Mouse (Mus musculus) cerebellum, postnatal 4 days (tissue): ENCODE measurements around the gene Gabarapl1.

ENCODE experiments used
- DNase-seq, 2 experiments: peaks; one replicate each; pipeline ENCODE4 v3.0.0; 2022; ENCODE audit warnings: low spot score in 2 of 2, mixed read lengths in 1 of 2

The Gabarapl1 gene

GRCm38 (mm10) chr6:129535723-129536122 is 2.8 kb downstream of the Gabarapl1 start:
- DNase-seq: no peak

GRCm38 (mm10) chr6:129538555-129538954 is 5.6 kb downstream of the Gabarapl1 start:
- no peak for DNase-seq

DNA sequence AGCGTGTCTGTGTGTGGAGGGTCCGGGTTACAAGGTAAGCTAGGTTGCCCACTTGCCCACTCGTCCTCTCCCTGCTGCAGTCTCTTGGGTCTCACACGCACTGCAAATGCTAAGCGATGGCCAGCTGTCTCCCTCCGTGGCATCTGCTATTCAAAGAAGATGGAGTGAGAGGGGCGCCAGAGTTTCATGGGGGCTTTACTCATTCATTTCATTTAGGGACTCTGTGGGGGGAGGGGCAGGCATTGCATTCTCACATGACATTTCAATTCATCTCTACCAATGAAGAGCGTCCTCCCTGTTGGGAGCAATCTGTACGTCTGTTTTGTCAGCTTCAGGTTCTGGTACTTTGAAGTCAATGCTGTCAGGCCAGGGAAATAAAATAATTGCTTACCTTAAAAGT is 9.0 kb downstream of the Gabarapl1 start:
- no peak for DNase-seq

- DNase-seq: no peak
Measured at GRCm38 (mm10) chr6:129542540-129542939, 9.6 kb downstream of the Gabarapl1 start.

DNA sequence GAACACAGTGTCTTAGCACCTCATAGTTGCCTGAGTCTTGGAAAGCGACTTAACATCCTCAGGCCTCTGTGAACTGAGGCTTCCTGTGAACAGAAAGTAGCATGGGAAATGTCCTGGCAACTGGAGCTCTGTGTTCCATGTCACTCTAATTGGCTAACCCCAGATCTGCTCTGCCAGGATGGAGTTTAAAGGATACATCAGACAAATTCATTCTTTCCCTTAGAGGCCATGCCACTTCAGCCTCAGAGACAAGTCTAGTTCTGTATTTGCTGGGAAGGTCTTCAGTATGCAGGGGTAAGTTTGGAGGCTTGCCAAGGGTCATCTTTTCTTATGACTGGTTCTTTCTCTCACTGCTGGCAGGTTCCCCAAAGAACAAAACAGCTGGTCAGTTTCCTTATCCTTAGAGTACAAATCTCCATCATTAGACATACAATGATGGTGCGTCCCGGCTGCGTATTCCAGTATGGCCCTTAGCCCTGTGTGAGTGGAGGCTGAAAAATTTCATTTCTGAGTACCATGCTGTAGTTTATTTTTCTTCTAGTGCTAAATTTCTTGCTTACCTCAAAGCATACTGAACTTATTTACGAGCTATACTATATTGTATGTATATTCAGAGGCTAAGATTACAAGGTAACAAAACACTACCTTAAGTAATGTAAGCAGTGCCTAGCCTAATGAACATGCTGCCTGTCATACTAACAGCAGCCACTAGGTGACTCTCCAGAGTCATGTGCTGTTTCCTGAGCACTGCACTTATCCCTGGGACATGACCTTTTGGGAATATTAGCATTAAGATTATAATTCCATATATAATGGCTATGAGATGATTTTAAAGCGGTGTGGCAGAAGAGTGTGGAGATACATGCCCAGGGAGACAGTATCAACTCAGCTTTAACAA is 11.0 kb downstream of the Gabarapl1 start:
- peak; percentile 57 to 72 for DNase-seq

DNA sequence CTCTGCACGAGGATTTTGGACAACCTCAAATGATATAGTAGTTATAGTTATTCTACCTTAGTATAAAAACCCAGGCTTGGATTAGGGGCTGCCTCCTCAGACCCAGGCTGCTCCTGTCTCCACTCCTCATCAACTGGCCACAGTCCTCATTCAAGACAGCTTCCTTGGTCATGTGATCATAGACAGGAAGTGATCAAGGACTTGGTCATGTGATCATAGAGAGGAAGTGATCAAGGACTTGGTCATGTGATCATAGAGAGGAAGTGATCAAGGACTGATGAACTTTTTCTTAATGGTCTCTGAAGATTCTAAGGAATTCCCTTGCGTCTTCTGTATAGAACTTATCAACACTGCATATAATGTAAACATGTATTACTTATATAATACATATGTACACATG is 14.3 kb downstream of the Gabarapl1 start:
- DNase-seq: no peak

DNA sequence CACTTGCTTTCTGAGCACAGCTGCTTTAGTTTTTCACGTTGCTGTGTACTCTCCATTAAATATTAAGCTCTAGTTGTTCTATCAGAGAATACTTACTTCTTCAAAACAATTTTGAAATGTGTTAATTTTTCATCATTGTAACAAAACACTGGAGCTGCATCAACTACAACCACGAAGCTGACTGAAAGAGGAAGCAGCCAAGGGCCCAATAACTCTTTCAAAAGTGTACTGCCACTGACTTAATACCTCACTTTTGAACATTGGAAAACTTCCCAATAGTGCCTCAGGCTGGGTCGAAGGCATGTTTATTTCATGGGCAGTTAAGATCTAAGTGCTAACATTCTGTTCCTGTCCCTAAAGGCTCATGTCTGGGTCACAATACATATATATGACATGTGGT is 15.0 kb downstream of the Gabarapl1 start:
- no peak for DNase-seq

DNA sequence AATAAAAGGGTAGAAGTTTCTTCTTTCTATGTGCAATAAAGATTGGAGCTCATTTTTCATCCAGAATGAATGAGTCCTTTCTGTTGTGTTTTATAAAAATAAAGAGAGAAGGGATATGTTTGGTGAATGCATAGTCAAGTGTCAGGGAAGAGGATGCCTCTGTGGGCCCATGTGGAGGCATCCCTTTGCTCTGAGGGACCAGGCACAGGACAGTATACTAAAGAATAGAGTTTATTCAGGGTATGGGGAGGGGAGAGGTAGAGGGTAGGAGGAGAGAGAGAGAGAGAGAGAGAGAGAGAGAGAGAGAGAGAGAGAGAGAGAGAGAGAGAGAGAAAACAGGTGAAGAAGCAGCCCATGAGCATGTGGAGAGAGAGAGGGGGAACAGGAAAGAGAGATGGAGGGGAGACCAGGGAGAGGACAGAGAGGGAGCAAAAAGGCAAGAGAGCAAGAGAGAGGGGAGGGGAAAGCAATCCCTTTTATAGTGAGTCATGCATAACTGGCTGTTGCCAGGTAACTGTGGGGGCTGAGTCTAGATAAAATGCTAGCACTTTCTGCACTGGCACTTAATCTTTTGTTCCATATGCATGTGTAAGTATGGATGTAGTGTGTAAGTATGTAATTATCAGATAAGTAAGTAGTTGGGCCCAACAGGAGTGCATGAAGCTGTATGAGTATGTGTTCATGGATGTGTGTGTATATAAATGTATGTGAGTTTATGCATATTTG is 24.5 kb downstream of the Gabarapl1 start:
- DNase-seq: no peak

DNA sequence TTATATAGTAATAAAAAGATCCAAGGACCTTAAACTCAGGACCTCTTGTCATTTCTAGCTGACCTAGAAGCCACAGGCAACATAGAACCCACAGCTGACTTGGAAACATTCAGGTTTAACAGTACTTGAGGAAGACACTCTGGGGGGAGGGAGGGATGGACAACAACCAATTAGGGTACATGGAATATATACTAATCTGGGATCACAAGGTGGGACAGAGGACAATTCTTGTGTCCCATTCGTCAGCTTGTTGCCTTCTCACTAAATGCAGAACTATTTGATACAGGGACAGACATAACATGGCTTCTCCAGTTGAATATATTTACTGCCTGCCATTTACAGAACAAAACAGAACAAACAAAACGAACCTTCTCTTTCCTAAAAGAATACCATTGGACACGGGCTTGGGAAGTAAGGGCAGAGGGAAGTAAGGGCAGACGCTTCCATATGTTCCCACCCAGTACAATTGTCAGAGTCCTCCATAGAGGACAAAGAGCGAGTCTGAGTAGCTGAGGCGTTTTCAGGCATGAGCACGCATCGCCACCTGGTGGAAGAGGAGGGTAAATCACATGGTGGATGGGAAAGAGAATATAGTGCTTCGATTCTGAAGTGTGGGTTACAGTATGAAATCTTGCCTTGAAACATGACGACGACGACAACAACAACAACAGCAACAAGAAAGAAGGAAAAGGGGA is 26.1 kb downstream of the Gabarapl1 start:
- DNase-seq: peak; percentile 55 to 76

DNA sequence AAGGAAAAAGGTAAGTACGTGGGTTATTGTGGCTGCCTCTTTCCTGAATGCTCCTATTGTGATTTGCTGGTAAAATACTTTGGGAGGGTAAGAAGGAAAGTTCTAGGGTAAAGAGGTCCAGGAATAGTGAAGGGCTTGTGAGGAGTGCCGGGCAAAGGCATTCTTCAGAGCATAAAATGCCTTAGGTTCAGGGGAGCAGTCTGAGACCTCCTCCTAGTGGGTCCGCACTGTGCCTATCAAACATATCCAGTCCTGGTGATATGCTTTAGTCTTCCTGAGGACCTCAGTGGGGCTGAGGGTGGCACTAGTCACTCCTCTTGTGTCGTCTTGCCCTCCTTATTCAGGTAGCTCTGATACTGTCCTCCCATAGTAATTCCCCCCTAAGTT is 26.7 kb downstream of the Gabarapl1 start:
- no peak for DNase-seq

DNA sequence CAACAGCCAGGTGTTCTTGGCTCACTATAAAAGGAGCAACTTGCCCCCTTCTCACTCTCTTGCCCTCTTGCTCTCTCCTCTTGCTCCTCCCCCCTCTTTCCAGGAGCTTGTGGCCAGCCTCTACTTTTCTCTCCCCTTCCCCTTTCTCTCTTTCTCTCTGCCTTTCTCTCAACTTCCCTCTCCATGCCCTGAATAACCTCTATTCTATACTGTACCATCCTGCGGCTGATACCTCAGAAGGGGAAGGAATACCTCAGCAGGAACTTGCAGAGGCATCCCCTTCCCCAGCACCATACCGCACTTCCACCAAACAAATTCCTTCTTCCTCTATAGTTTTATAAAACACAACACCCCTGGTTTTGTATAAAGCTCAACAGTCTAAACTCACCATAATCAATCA is 32.3 kb downstream of the Gabarapl1 start:
- DNase-seq: no peak

DNA sequence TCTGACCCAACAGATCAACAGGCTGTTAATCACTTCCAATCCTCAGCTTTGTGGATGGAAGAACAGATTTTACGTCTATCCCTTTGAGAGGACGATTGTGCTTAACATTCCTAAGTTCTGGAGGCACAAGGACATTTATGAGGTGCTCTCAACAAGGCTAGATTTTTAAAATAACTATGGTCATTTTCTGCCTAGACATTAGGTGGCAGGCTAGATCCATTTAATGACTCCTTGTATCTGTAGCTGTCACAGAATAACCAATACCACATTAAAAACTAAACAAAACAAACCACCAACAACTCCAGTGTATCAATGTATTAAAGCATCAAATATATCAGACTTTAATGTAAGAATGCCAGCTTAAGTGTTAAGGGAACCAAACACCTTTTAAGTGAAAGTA is 42.4 kb downstream of the Gabarapl1 start:
- no peak for DNase-seq

DNA sequence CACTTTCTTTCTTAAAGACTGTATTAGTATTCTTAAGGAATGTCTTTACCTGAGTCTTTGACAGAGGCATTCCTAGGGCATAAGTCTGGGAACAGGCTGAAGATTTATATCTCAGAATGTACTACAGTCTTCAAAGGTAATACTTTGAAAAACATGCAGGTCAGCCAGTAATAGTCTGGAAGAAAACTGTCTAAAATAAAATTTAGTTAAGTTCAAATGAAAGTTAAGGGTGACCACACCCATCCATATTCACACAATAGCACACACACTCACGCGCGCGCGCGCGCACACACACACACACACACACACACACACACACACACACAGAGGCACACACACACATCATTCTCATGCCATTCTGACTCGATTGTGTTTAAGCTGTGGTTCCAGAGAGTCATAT is 44.6 kb downstream of the Gabarapl1 start, which contains the start of gene Klre1:
Gene Klre1, plus strand, starts transcription at position 301 of the 400 bp plus-strand sequence.
- no peak for DNase-seq

- no peak for DNase-seq
Measured at GRCm38 (mm10) chr6:129581274-129581673, 48.3 kb downstream of the Gabarapl1 start.

DNA sequence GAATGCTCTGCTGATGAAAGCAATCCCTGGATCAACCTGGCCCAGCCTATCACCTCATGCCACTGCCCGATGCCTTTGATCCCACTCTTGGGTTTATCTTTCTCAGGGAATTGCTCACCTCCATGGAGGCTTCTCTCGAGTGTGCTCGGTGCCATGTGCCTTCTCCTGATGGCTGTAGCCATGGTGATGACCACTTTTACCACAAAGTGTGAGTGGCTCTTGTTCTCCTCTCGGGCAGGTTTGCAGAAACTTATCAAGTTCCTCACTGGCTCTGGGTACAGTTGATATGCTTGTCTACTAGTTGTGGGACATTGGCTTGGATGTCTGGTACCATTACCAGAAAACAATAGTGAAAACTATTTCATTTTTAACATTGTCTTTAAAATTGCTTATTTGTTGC is 48.9 kb downstream of the Gabarapl1 start:
- DNase-seq: no peak

GRCm38 (mm10) chr6:129583014-129583413 is 50.1 kb downstream of the Gabarapl1 start:
- DNase-seq: no peak

DNA sequence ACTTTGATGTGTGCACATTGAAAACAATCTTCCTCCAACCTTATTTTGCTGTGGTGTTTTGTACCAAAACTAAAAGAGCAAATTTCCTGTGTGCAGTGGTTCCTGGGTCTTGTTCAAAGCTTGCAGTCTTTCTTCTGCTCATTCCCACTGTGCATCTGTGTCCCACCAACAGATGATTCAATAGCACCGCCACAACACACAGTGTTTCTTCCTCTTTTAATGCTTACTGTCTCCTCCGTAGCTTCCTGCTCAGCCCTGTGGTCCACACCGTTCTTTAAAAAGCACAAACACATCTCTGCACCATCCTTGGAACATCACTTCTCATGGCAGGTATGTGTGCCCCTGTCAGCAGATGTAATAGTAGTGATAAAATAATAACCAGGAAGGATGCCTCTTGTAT is 58.5 kb downstream of the Gabarapl1 start, which contains the start of gene Klrd1:
Gene Klrd1, plus strand, starts transcription at position 275 of the 400 bp plus-strand sequence.
- DNase-seq: no peak
